Mouse (Mus musculus): ENCODE data around the gene Prkca. TPM values are rescaled to one million over a fixed set of nuclear protein-coding genes. Genes with fewer than 3 reads are reported as not detected.
A peak's percentile ranks its signal among the peaks of the same experiment; 100 is the strongest.

Prkca gene
- total and polyA plus RNA-seq, 3 experiments = 15.3 to 30.9 (median 19.9) TPM

GRCm38 (mm10) chr11:108385666-108386024 lies 41.9 kb upstream of the Prkca start:
- no peaks in the 10 kb centered on the region for H3K9me3 ChIP-seq (replicated peaks; ENCODE audit: insufficient read depth, low read length)
- TF ChIP-seq MAFK (IDR thresholded peaks at IDR 0.05; ENCODE audit: borderline replicate concordance, low read depth, low read length) (no peak), UBTF (IDR thresholded peaks at IDR 0.05; ENCODE audit: borderline replicate concordance, insufficient read depth, low read depth, low read length) (no peak), E2F4 (IDR thresholded peaks at IDR 0.05; ENCODE audit: borderline replicate concordance, low read depth, low read length) (no peak), MAX (IDR thresholded peaks at IDR 0.05; ENCODE audit: low read length) (no peak), ZMIZ1 (IDR thresholded peaks at IDR 0.05; ENCODE audit: low read depth, low read length) (no peak), POLR2A (IDR thresholded peaks at IDR 0.05; ENCODE audit: control insufficient read depth in 1 of 2, insufficient read depth in 1 of 2, low read depth in 1 of 2, low read length in 2 of 2, poor library complexity in 1 of 2) (no peak), ZNF384 (IDR thresholded peaks at IDR 0.05; ENCODE audit: low read depth, low read length) (no peak), TBP (IDR thresholded peaks at IDR 0.05; ENCODE audit: low read depth, low read length) (no peak), POLR2AphosphoS5 (IDR thresholded peaks at IDR 0.05; ENCODE audit: borderline replicate concordance, low read depth, low read length) (no peak)
- peaks cover 0 to 2% of the 10 kb centered on the region in 2 experiments; a peak in 1 of 4 replicates for H3K36me3 ChIP-seq (ENCODE audit: control insufficient read depth in 1 of 2, insufficient read depth in 2 of 2, low read length in 2 of 2)
- no peak overlapping the region for H3K27ac ChIP-seq (ENCODE audit: control insufficient read depth, low read depth, low read length)
- peaks cover 0 to 2% of the 10 kb centered on the region in 2 experiments; a peak in 1 of 4 replicates for H3K27me3 ChIP-seq (ENCODE audit: control insufficient read depth in 1 of 2, insufficient read depth in 2 of 2, low read length in 2 of 2)
- no peak overlapping the region for H3K4me3 ChIP-seq (ENCODE audit: control insufficient read depth in 1 of 2, insufficient read depth in 1 of 2, low read depth in 2 of 2, low read length in 2 of 2)
- DNase-seq (ENCODE audit: low read depth, low spot score) = no peak
- no peak overlapping the region for H3K9ac ChIP-seq (ENCODE audit: control insufficient read depth, low read depth, low read length, poor library complexity, severe bottlenecking)
- no peaks in the 10 kb centered on the region for H3K4me1 ChIP-seq (ENCODE audit: control insufficient read depth in 1 of 2, insufficient read depth in 2 of 2, low read length in 2 of 2)
- H3K79me2 ChIP-seq (ENCODE audit: control insufficient read depth, insufficient read depth, low read length, poor library complexity) = no peaks in the 10 kb centered on the region

DNA sequence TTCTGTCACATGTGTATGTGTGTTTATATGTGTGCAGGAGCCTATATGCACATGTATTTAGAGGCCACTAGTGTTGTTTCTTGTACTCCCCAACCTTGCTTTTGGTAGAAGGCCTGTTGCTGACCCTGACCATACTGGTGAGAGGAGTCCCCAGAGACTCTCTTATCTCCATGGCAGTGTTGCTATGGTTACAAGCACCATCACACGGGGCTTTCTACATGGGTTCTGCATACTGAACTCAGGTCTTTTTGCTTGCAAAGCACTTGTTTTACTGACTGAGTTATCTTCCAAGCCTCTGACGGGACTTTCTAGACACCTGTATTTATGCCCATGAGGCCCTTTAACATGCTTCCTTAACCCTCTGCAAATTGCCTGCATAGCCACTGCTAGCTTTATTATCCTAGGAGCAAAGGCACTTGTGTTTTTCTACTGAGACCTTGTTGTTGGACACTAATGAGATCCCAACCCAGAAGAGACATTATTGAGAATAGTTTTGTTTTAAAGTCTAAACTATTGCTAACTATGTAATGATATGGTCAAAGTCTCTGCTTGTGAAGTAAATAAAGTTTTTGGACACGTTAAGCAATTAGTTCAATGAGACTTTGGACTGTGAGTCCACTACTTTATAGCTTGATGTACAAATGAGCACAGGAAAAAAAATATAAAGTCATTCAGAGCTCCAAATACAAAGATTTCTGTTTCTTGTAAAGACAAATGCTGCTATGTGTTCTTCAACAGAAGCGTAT lies 41.4 kb upstream of the Prkca start:
- Histone ChIP-seq H3K9ac (ENCODE audit: control insufficient read depth, low read depth, low read length, poor library complexity, severe bottlenecking) (no peak overlapping the region), H3K27ac (ENCODE audit: control insufficient read depth, low read depth, low read length) (no peak overlapping the region), H3K4me3 (ENCODE audit: control insufficient read depth in 1 of 2, insufficient read depth in 1 of 2, low read depth in 2 of 2, low read length in 2 of 2) (no peak overlapping the region), H3K27me3 (ENCODE audit: control insufficient read depth in 1 of 2, insufficient read depth in 2 of 2, low read length in 2 of 2) (peaks cover 0 to 2% of the 10 kb centered on the region in 2 experiments; a peak in 1 of 4 replicates), H3K36me3 (ENCODE audit: control insufficient read depth in 1 of 2, insufficient read depth in 2 of 2, low read length in 2 of 2) (peaks cover 0 to 2% of the 10 kb centered on the region in 2 experiments; a peak in 1 of 4 replicates), H3K79me2 (ENCODE audit: control insufficient read depth, insufficient read depth, low read length, poor library complexity) (no peaks in the 10 kb centered on the region), H3K4me1 (ENCODE audit: control insufficient read depth in 1 of 2, insufficient read depth in 2 of 2, low read length in 2 of 2) (no peaks in the 10 kb centered on the region), H3K9me3 (replicated peaks; ENCODE audit: insufficient read depth, low read length) (no peaks in the 10 kb centered on the region)
- DNase-seq (ENCODE audit: low read depth, low spot score) = no peak
- TF ChIP-seq GATA1 (IDR thresholded peaks at IDR 0.05; ENCODE audit: low read depth, low read length) (0 out of 2 replicates have a peak, but pooled peaks have one; percentile 5), UBTF (IDR thresholded peaks at IDR 0.05; ENCODE audit: borderline replicate concordance, insufficient read depth, low read depth, low read length) (no peak)

DNA sequence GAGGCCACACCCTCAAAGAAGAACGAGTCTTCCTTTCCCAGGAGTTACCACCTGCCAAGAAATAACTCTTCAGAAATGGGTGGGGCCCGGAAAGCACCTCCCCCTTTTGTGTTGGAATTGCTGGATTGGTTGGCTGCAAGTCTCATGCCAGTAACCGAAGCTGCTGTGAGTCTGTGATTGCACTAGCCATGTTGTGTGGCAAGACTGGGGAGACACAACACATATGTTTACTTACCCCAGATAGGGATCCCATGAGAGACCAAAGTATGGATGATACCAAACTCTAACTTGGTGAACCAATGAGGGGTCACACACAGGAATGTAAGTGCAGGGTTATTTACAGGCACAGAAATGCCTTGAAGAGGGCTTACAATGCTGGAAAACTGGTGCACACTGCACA lies 38.9 kb upstream of the Prkca start:
- no peak for DNase-seq (ENCODE audit: low read depth, low spot score)
- Histone ChIP-seq H3K79me2 (ENCODE audit: control insufficient read depth, insufficient read depth, low read length, poor library complexity) (no peaks in the 10 kb centered on the region), H3K27ac (ENCODE audit: control insufficient read depth, low read depth, low read length) (no peak overlapping the region), H3K9me3 (replicated peaks; ENCODE audit: insufficient read depth, low read length) (no peaks in the 10 kb centered on the region), H3K27me3 (ENCODE audit: control insufficient read depth in 1 of 2, insufficient read depth in 2 of 2, low read length in 2 of 2) (peaks cover 0 to 2% of the 10 kb centered on the region in 2 experiments; a peak in 1 of 4 replicates), H3K4me1 (ENCODE audit: control insufficient read depth in 1 of 2, insufficient read depth in 2 of 2, low read length in 2 of 2) (no peaks in the 10 kb centered on the region), H3K9ac (ENCODE audit: control insufficient read depth, low read depth, low read length, poor library complexity, severe bottlenecking) (no peak overlapping the region), H3K4me3 (ENCODE audit: control insufficient read depth in 1 of 2, insufficient read depth in 1 of 2, low read depth in 2 of 2, low read length in 2 of 2) (no peak overlapping the region), H3K36me3 (ENCODE audit: control insufficient read depth in 1 of 2, insufficient read depth in 2 of 2, low read length in 2 of 2) (peaks cover 0 to 2% of the 10 kb centered on the region in 2 experiments; a peak in 1 of 4 replicates)
- TF ChIP-seq GABPA (IDR thresholded peaks at IDR 0.05; ENCODE audit: low read depth, low read length) (no peak), POLR2AphosphoS5 (IDR thresholded peaks at IDR 0.05; ENCODE audit: borderline replicate concordance, low read depth, low read length) (no peak), ZMIZ1 (IDR thresholded peaks at IDR 0.05; ENCODE audit: low read depth, low read length) (no peak), MYB (IDR thresholded peaks at IDR 0.05; ENCODE audit: low read depth, low read length) (no peak), ZKSCAN1 (IDR thresholded peaks at IDR 0.05; ENCODE audit: low read depth, low read length) (no peak), KAT2A (conservative IDR thresholded peaks at IDR 0.05; ENCODE audit: low read depth, low read length) (no peak)

Measured in MEL (cell line).